Mouse (Mus musculus): ENCODE data around the gene Zfp648.

The Zfp648 gene

DNA sequence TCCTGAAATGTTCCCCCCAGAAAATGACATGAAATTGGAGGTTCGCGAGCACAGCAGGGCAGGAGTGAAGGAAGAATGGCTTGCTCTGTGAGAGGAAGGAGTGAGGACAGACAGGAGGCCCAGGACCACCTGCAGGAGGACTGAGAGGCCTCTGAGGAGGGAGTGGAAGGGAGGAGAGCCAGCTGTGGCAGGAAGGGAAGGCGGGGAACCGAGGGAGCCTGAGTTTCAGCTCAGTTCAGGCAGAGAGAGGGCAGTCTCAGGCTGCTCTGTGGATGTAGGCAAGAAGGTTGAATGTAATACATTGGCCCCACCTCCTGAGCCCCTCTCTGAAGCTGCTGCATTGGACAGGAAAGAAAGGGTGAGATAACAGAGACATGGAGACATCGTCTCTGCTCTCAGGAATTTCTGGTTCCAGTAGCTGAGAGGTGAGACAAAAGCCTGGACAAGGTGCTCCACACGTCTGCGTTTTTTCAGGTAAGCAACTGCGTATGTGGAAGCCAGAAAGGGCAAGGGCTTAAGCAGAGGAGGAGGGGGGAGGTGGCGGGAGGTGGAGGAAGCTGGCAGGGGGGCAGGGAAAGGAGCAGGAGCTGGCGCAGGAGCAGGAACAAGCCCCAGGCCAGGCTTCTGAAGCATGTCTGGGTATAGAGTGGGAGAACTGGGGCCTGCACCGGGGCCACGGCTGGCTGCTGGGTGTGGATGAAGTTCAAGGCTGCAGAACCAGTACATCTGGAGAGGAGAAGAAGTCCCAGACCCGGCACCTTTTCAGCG, at the start of gene Zfp648:
Gene Zfp648 (plus strand): TSS at position 233 of the 768 bp plus-strand sequence.
- no peak for DNase-seq (ENCODE audit: low spot score in 2 of 2)

GRCm38 (mm10) chr1:154152539-154152938, 48.4 kb upstream of the Zfp648 start:
- peak in 1 of 2 experiments; percentile 44 for DNase-seq (ENCODE audit: low spot score in 2 of 2)

- DNase-seq (ENCODE audit: low spot score in 2 of 2), result no peak
Measured at GRCm38 (mm10) chr1:154153800-154154199, 47.2 kb upstream of the Zfp648 start.

DNA sequence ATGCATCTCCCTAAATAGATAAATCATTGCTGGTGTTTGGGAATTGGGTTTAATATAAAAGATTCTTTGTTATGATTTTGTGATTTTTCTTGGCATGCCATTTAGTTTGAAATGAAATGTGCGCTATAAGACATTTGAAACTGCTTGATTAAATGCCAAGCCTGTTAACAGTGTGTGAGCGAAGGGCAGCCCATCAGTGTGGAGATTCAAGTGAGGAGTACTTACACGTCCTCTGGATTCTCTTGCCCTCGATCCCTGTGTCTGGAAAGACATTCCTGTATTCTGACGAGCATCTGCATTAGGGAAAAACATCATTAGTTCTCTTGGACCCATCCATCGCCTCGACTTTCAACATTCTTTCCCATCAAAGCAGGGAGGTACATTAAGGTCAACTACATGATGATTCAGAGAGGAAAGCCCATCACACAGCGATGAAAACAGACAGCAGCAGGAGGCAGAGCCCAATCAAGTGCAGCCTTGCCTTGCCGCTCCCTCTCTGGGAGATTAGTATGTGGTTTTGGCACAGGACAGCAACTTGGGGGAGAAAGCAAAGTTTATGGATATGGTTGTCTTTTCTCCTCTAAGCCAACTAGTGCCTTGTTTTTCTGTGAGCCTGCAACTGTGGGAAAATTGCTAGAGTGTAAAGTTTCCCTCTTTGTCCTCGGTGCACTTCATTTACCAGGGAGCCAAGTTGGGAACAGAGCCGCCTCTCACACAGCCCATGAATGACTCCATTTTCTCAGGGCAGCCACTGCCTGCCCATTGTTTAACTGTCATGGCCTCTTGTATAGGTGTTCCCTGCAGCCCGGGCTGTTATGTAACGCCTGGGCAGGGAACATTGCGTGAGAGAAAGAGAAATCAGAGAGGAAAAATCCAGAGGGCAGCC, 44.6 kb upstream of the Zfp648 start:
- peak in 1 of 2 experiments; percentile 33 for DNase-seq (ENCODE audit: low spot score in 2 of 2)

GRCm38 (mm10) chr1:154157131-154157530, 43.9 kb upstream of the Zfp648 start:
- peak in 1 of 2 experiments; percentile 37 for DNase-seq (ENCODE audit: low spot score in 2 of 2)

- DNase-seq (ENCODE audit: low spot score in 2 of 2), result no peak
Measured at GRCm38 (mm10) chr1:154167696-154168095, 33.3 kb upstream of the Zfp648 start.

GRCm38 (mm10) chr1:154175334-154175733, 25.7 kb upstream of the Zfp648 start:
- DNase-seq (ENCODE audit: low spot score in 2 of 2), result no peak

- DNase-seq (ENCODE audit: low spot score in 2 of 2), result no peak
Measured at GRCm38 (mm10) chr1:154177781-154178180, 23.2 kb upstream of the Zfp648 start.

- DNase-seq (ENCODE audit: low spot score in 2 of 2), result no peak
Measured at GRCm38 (mm10) chr1:154178541-154179155, 22.3 kb upstream of the Zfp648 start.

DNA sequence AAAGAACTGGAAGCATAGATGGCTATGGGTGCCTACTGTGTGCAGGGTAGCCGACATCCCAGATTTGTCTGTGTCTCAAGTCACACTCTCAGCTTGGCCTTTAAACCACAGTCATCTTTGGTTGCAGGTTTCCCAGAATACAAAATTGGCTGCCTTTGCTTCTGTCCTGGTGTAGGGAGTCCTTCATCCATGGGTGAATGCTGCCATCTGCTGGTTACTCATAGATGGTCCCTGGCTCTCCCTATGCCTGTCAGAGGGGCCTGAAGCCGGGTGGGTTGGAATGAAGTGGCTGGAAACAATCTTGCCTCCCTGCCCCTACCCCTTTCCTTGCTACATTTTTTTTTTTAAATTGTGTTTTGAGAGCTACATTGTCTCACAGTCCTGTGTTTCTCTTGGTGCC, 20.0 kb upstream of the Zfp648 start:
- peak; percentile 49 to 77 for DNase-seq (ENCODE audit: low spot score in 2 of 2)

- no peak for DNase-seq (ENCODE audit: low spot score in 2 of 2)
Measured at GRCm38 (mm10) chr1:154182396-154183076, 18.5 kb upstream of the Zfp648 start.

DNA sequence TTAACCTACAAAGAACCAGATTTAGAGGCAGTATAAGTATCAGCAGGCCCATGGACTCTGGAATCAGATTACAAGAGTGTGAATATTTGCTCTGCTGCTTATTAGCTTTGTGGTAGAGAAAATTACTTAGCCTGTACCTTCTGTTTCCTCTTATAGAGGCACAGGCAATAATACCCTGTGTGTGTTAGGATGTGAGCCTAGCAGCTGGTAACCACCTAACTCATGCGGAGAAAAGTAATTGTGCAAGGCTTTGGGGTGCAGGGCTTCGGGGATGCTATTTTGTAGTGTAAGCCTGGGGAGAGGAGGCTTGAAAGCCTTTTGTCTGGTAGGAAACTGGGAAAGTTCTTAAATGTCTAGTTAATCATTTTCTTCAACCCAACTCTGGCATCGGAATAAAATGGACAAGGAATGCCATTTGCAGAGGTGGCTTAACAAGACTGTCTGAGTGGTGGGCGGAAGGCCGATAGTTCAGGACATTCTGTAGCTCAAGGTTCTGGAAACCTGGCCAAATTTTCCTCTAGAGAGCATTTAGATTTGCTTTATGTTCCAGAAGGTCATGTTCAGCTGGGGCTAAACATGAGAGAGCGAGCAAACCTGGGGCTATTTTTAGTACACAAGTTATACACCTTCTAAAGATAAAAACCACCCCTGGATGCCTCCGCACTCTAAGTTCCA, 17.8 kb upstream of the Zfp648 start:
- DNase-seq (ENCODE audit: low spot score in 2 of 2), result no peak

- DNase-seq (ENCODE audit: low spot score in 2 of 2), result no peak
Measured at GRCm38 (mm10) chr1:154188229-154188628, 12.8 kb upstream of the Zfp648 start.

DNA sequence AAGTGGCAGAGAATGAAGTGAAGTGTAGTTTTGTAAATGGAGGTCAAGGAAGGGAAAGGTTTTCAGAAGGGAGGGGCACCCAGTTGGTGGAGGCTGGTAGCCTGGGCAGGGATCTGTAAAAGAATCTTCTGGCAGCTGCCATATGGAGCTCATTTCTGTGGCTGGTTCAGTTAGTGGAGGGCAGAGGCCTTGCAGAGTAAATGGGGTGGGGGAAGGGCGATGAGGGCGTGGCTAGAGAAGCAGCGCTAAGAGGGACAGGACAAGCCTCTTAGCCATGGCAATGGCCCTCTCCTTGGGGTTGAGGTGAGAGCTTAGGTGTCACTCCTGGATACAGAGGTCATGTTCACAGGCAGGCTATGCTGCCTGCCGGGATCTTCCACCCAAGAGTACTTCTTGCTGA, 12.4 kb upstream of the Zfp648 start:
- DNase-seq (ENCODE audit: low spot score in 2 of 2), result no peak

DNA sequence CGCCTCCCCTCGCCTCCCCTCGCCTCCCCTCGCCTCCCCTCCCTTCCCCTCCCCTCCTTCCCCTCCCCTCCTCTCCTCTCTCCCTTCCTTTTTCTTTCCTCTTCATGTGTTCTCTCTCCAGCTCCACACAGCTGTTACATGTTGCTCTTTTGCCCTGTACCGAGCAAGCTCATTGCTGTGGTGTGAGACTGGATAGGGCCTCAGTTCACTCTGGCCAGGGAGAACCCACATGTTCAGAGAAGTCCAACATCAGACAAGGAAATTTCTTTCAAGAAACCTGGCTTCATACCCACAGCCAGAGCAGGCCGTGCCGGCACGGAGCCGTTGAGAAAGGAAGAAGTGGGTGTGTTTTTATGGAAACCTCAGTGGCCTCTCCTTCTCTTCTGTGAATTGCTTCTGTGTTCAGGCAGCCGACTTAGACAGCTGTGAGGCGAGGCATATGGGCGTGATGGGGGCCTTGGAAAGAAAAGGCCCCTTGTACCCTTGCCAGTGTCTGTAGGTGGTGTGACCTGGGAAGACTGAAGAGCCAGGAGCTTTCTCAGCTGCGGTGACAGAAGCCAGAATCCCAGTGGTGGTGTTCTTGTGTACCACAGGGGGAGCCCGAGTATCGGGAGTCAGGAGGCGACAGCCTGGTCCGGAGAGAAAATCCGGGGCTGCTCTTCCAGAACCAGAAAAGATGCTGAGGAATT, 11.0 kb upstream of the Zfp648 start:
- no peak for DNase-seq (ENCODE audit: low spot score in 2 of 2)

- no peak for DNase-seq (ENCODE audit: low spot score in 2 of 2)
Measured at GRCm38 (mm10) chr1:154198896-154199295, 2.1 kb upstream of the Zfp648 start.

GRCm38 (mm10) chr1:154202580-154202979, 1.6 kb downstream of the Zfp648 start:
- no peak for DNase-seq (ENCODE audit: low spot score in 2 of 2)

GRCm38 (mm10) chr1:154203386-154203785, 2.4 kb downstream of the Zfp648 start:
- no peak for DNase-seq (ENCODE audit: low spot score in 2 of 2)

- no peak for DNase-seq (ENCODE audit: low spot score in 2 of 2)
Measured at GRCm38 (mm10) chr1:154204652-154205573, 3.9 kb downstream of the Zfp648 start.

Measured in spleen, postnatal 4 days (tissue).